Comparison of ENCODE assay signal across 19 mouse cellular contexts in genomic region chrX:7743470-7743869, GRCm38 (mm10). TPM values are rescaled to one million over a fixed set of nuclear protein-coding genes. Genes with fewer than 3 reads are reported as not detected.
A peak's percentile ranks its signal among the peaks of the same experiment; 100 is the strongest.
DNase-seq lines count a peak whose midpoint lies in the region; ATAC-seq and TF ChIP-seq lines count a peak whose summit lies in the region.
"Had no signal": no experiment of that assay in that cellular context is flagged by ENCODE, and none has a peak within 500 bp of the region (broad histone marks: within the 10 kb centered on the region; RNA-seq: fewer than 3 reads in every experiment).

No protein-coding gene starts in this region.

- no peaks in the 10 kb centered on the region for H3K79me2 ChIP-seq in liver, adult 2 months (ENCODE audit: control insufficient read depth, insufficient read depth, low read length)

- H3K4me3 ChIP-seq in forebrain, postnatal 0 days (ENCODE audit: low read depth, low read length): no peak overlapping the region
- H3K4me3 ChIP-seq in forebrain, embryonic 10.5 days: no peak overlapping the region
- H3K4me3 ChIP-seq in liver, adult 2 months (ENCODE audit: insufficient read depth, low read depth, low read length): no peak overlapping the region
- H3K4me3 ChIP-seq in liver, embryonic 11.5 days (ENCODE audit: low read depth, low read length): no peak overlapping the region
- no peak overlapping the region for H3K4me3 ChIP-seq in heart, embryonic 10.5 days
- H3K4me3 ChIP-seq: erythroblast, embryonic 14.5 days; limb, embryonic 12.5 days; neural tube, embryonic 15.5 days had no signal

- WGBS in forebrain, postnatal 0 days: 48% methylated on average over 5 of the region's 5 CpGs
- 63% methylated on average over 5 of the region's 5 CpGs for WGBS in forebrain, embryonic 10.5 days
- WGBS in liver, adult 2 months: 59% methylated on average over 5 of the region's 5 CpGs
- WGBS in liver, embryonic 11.5 days: 44% methylated on average over 5 of the region's 5 CpGs
- 48% methylated on average over 5 of the region's 5 CpGs for WGBS in heart, embryonic 10.5 days

- no peaks in the 10 kb centered on the region for H3K9me3 ChIP-seq in forebrain, postnatal 0 days (ENCODE audit: low read length)
- H3K9me3 ChIP-seq in forebrain, embryonic 10.5 days: no peaks in the 10 kb centered on the region
- H3K9me3 ChIP-seq in liver, embryonic 11.5 days (ENCODE audit: control insufficient read depth, low read length): no peaks in the 10 kb centered on the region
- no peaks in the 10 kb centered on the region for H3K9me3 ChIP-seq in heart, embryonic 10.5 days
- H3K9me3 ChIP-seq: limb, embryonic 12.5 days; neural tube, embryonic 15.5 days had no signal

- 0 out of 2 replicates have a peak, but pooled peaks have one; percentile 14 for ATAC-seq in forebrain, postnatal 0 days
- ATAC-seq in liver, embryonic 11.5 days (replicated peaks; ENCODE audit: low FRiP score): no peak
- ATAC-seq: intestine, embryonic 16.5 days had no signal

- H3K4me1 ChIP-seq in forebrain, postnatal 0 days (ENCODE audit: insufficient read depth): no peaks in the 10 kb centered on the region
- peaks cover 3% of the 10 kb centered on the region; the same call in 1 of the 2 replicates for H3K4me1 ChIP-seq in forebrain, embryonic 10.5 days
- no peaks in the 10 kb centered on the region for H3K4me1 ChIP-seq in liver, adult 2 months (ENCODE audit: control insufficient read depth, insufficient read depth, low read length)
- H3K4me1 ChIP-seq in liver, embryonic 11.5 days (replicated peaks; ENCODE audit: control insufficient read depth, insufficient read depth, low read length): peaks cover 4% of the 10 kb centered on the region
- H3K4me1 ChIP-seq in heart, embryonic 10.5 days: peaks cover 5% of the 10 kb centered on the region; the same call in 1 of the 2 replicates
- H3K4me1 ChIP-seq: limb, embryonic 12.5 days had no signal

- no peak overlapping the region for H3K27ac ChIP-seq in forebrain, postnatal 0 days (ENCODE audit: low read depth, low read length)
- H3K27ac ChIP-seq in forebrain, embryonic 10.5 days: no peak overlapping the region
- H3K27ac ChIP-seq in liver, adult 2 months (replicated peaks; ENCODE audit: insufficient read depth, low read depth, low read length): no peak overlapping the region
- H3K27ac ChIP-seq in liver, embryonic 11.5 days (ENCODE audit: low read depth, low read length): no peak overlapping the region
- H3K27ac ChIP-seq in heart, embryonic 10.5 days: no peak overlapping the region
- H3K27ac ChIP-seq: limb, embryonic 12.5 days; neural tube, embryonic 15.5 days had no signal

- H3K27me3 ChIP-seq in forebrain, postnatal 0 days (ENCODE audit: insufficient read depth, low read length): no peaks in the 10 kb centered on the region
- H3K27me3 ChIP-seq in forebrain, embryonic 10.5 days (ENCODE audit: poor library complexity, severe bottlenecking): no peaks in the 10 kb centered on the region
- H3K27me3 ChIP-seq in liver, adult 2 months (ENCODE audit: control insufficient read depth, insufficient read depth, low read length): no peaks in the 10 kb centered on the region
- no peaks in the 10 kb centered on the region for H3K27me3 ChIP-seq in liver, embryonic 11.5 days (replicated peaks; ENCODE audit: control insufficient read depth, insufficient read depth, low read length)
- no peaks in the 10 kb centered on the region for H3K27me3 ChIP-seq in heart, embryonic 10.5 days (ENCODE audit: insufficient read depth, poor library complexity, severe bottlenecking)
- H3K27me3 ChIP-seq: limb, embryonic 12.5 days; neural tube, embryonic 15.5 days had no signal

- TF ChIP-seq CTCF in forebrain, postnatal 0 days (IDR thresholded peaks at IDR 0.05; ENCODE audit: low read depth): peak; percentile 52
- peak; percentile 56 for TF ChIP-seq CTCF in liver, adult 2 months (IDR thresholded peaks at IDR 0.05; ENCODE audit: low read depth, low read length)
- TF ChIP-seq CTCF in brain, embryonic 14.5 days (IDR thresholded peaks at IDR 0.05; ENCODE audit: borderline replicate concordance, extremely low read depth, insufficient read depth, insufficient read length): peak; percentile 29; the same call in 1 of the 2 replicates

- H3K4me2 ChIP-seq in forebrain, postnatal 0 days (ENCODE audit: low read depth): no peak overlapping the region
- H3K4me2 ChIP-seq in liver, embryonic 11.5 days: no peak overlapping the region
- H3K4me2 ChIP-seq: limb, embryonic 12.5 days; neural tube, embryonic 15.5 days had no signal

- DNase-seq in forebrain, postnatal 0 days: no peak
- DNase-seq in forebrain, embryonic 10.5 days (ENCODE audit: extremely low spot score, low spot score): no peak
- no peak for DNase-seq in liver, adult 2 months (ENCODE audit: extremely low read depth, low read depth, low spot score)
- no peak for DNase-seq in liver, embryonic 11.5 days (ENCODE audit: low spot score)
- DNase-seq in A20 (ENCODE audit: low read depth, low spot score): peak; percentile 55
- DNase-seq in brain, embryonic 14.5 days (ENCODE audit: low read depth): peak; percentile 7
- no peak for DNase-seq in embryo, embryonic 11 days
- no peak for DNase-seq in heart, embryonic 10.5 days (ENCODE audit: low spot score)
- DNase-seq: adrenal gland, postnatal 10 days; heart, adult 18-20 months; lung, postnatal 4 days; right cerebral cortex, postnatal 25 days; thymus, postnatal 25 days had no signal

- TF ChIP-seq POLR2A in liver, adult 2 months (IDR thresholded peaks at IDR 0.05; ENCODE audit: extremely low read depth, insufficient read depth, low read length): no peak
- TF ChIP-seq POLR2A in brain, embryonic 14.5 days (IDR thresholded peaks at IDR 0.05; ENCODE audit: borderline replicate concordance, extremely low read depth, insufficient read depth, insufficient read length, poor library complexity, severe bottlenecking): no peak

- no peaks in the 10 kb centered on the region for H3K36me3 ChIP-seq in forebrain, postnatal 0 days (ENCODE audit: insufficient read depth)
- no peaks in the 10 kb centered on the region for H3K36me3 ChIP-seq in forebrain, embryonic 10.5 days (replicated peaks)
- H3K36me3 ChIP-seq in liver, adult 2 months (ENCODE audit: control insufficient read depth, insufficient read depth, low read length): no peaks in the 10 kb centered on the region
- no peaks in the 10 kb centered on the region for H3K36me3 ChIP-seq in liver, embryonic 11.5 days (ENCODE audit: control insufficient read depth, insufficient read depth, low read length)
- H3K36me3 ChIP-seq in heart, embryonic 10.5 days: no peaks in the 10 kb centered on the region
- H3K36me3 ChIP-seq: limb, embryonic 12.5 days; neural tube, embryonic 15.5 days had no signal

- no peak overlapping the region for H3K9ac ChIP-seq in forebrain, postnatal 0 days
- H3K9ac ChIP-seq in liver, adult 2 months (ENCODE audit: low read depth, low read length): no peak overlapping the region
- no peak overlapping the region for H3K9ac ChIP-seq in liver, embryonic 11.5 days (ENCODE audit: low read depth, low read length)
- H3K9ac ChIP-seq: limb, embryonic 12.5 days; neural tube, embryonic 15.5 days had no signal

RNA-seq across cellular contexts. Expression of gene Ccdc120, which starts 7.2 kb away (rescaled TPM):
- 149 and 202 TPM in 2 replicates for total RNA-seq in forebrain, postnatal 0 days (2014; rRNA removed)
- polyA plus RNA-seq in forebrain, postnatal 0 days (2015; fragmentation: Nextera tagmentation; extraction: Ambion mirVana): 59.3 and 66.3 TPM in 2 replicates
- polyA plus RNA-seq in forebrain, embryonic 10.5 days (2016; fragmentation: Nextera tagmentation; extraction: Ambion mirVana): 14.5 and 19.3 TPM in 2 replicates
- total RNA-seq in liver, adult 2 months (2014; rRNA removed): 0.34 and 0.37 TPM in 2 replicates
- polyA plus RNA-seq in liver, adult 2 months (2012; rRNA removed): 1.00 and 1.1 TPM in 2 replicates
- 4.7 and 6.5 TPM in 2 replicates for polyA plus RNA-seq in liver, embryonic 11.5 days (2014; fragmentation: Nextera tagmentation; extraction: Ambion mirVana)
- 86.8 and 89.7 TPM in 2 replicates for polyA plus RNA-seq in brain, embryonic 14.5 days (2012; rRNA removed)
- 8.6 and 11.7 TPM in 2 replicates for polyA plus RNA-seq in heart, embryonic 10.5 days (2016; fragmentation: Nextera tagmentation; extraction: Ambion mirVana)
- total RNA-seq: monocyte, adult 5-6 weeks had no signal

RNA-seq across cellular contexts. Expression of gene Praf2, which starts 15.2 kb away (rescaled TPM):
- 87.2 and 89.6 TPM in 2 replicates for total RNA-seq in forebrain, postnatal 0 days (2014; rRNA removed)
- 139 TPM in 2 replicates for polyA plus RNA-seq in forebrain, postnatal 0 days (2015; fragmentation: Nextera tagmentation; extraction: Ambion mirVana)
- polyA plus RNA-seq in forebrain, embryonic 10.5 days (2016; fragmentation: Nextera tagmentation; extraction: Ambion mirVana): 76.5 and 78.4 TPM in 2 replicates
- 1.1 and 2.8 TPM in 2 replicates for total RNA-seq in liver, adult 2 months (2014; rRNA removed)
- polyA plus RNA-seq in liver, adult 2 months (2012; rRNA removed): 7.7 and 13.9 TPM in 2 replicates
- 29.8 and 32.0 TPM in 2 replicates for polyA plus RNA-seq in liver, embryonic 11.5 days (2014; fragmentation: Nextera tagmentation; extraction: Ambion mirVana)
- polyA plus RNA-seq in brain, embryonic 14.5 days (2012; rRNA removed): 95.6 and 106 TPM in 2 replicates
- polyA plus RNA-seq in heart, embryonic 10.5 days (2016; fragmentation: Nextera tagmentation; extraction: Ambion mirVana): 47.7 and 61.2 TPM in 2 replicates

RNA-seq across cellular contexts. Expression of gene Tfe3, which starts 18.9 kb away (rescaled TPM):
- 12.8 and 20.4 TPM in 2 replicates for total RNA-seq in forebrain, postnatal 0 days (2014; rRNA removed)
- polyA plus RNA-seq in forebrain, postnatal 0 days (2015; fragmentation: Nextera tagmentation; extraction: Ambion mirVana): 17.3 and 20.1 TPM in 2 replicates
- polyA plus RNA-seq in forebrain, embryonic 10.5 days (2016; fragmentation: Nextera tagmentation; extraction: Ambion mirVana): 25.3 and 29.3 TPM in 2 replicates
- total RNA-seq in liver, adult 2 months (2014; rRNA removed): 4.7 and 9.4 TPM in 2 replicates
- 15.6 and 17.0 TPM in 2 replicates for polyA plus RNA-seq in liver, adult 2 months (2012; rRNA removed)
- polyA plus RNA-seq in liver, embryonic 11.5 days (2014; fragmentation: Nextera tagmentation; extraction: Ambion mirVana): 15.9 and 16.0 TPM in 2 replicates
- polyA plus RNA-seq in brain, embryonic 14.5 days (2012; rRNA removed): 14.1 and 22.6 TPM in 2 replicates
- 22.7 and 23.2 TPM in 2 replicates for polyA plus RNA-seq in heart, embryonic 10.5 days (2016; fragmentation: Nextera tagmentation; extraction: Ambion mirVana)

RNA-seq across cellular contexts. Expression of gene Gm45208, which starts 21.4 kb away (rescaled TPM):
- 0.76 and 1.2 TPM in 2 replicates for total RNA-seq in forebrain, postnatal 0 days (2014; rRNA removed)
- 0.91 TPM in 1 of 2 replicates, not detected in the other for polyA plus RNA-seq in forebrain, postnatal 0 days (2015; fragmentation: Nextera tagmentation; extraction: Ambion mirVana)
- 0.47 TPM in 1 of 2 replicates, not detected in the other for polyA plus RNA-seq in forebrain, embryonic 10.5 days (2016; fragmentation: Nextera tagmentation; extraction: Ambion mirVana)
- total RNA-seq in liver, adult 2 months (2014; rRNA removed): 1.0 TPM in 1 of 2 replicates, not detected in the other
- 1.5 and 1.9 TPM in 2 replicates for polyA plus RNA-seq in liver, adult 2 months (2012; rRNA removed)
- not detected in 2 replicates for polyA plus RNA-seq in liver, embryonic 11.5 days (2014; fragmentation: Nextera tagmentation; extraction: Ambion mirVana)
- polyA plus RNA-seq in brain, embryonic 14.5 days (2012; rRNA removed): 0.33 and 0.63 TPM in 2 replicates
- polyA plus RNA-seq in heart, embryonic 10.5 days (2016; fragmentation: Nextera tagmentation; extraction: Ambion mirVana): 0.39 TPM in 1 of 2 replicates, not detected in the other
- total RNA-seq: adrenal gland, postnatal 10 days; heart, adult 18-20 months; layer of hippocampus, postnatal 14 days; monocyte, adult 5-6 weeks had no signal
- polyA plus RNA-seq: limb, embryonic 12.5 days; neural tube, embryonic 15.5 days had no signal

RNA-seq across cellular contexts. Expression of gene Wdr45, which starts 29.3 kb away (rescaled TPM):
- total RNA-seq in forebrain, postnatal 0 days (2014; rRNA removed): 29.0 and 32.2 TPM in 2 replicates
- 30.8 and 31.5 TPM in 2 replicates for polyA plus RNA-seq in forebrain, postnatal 0 days (2015; fragmentation: Nextera tagmentation; extraction: Ambion mirVana)
- 16.3 and 20.0 TPM in 2 replicates for polyA plus RNA-seq in forebrain, embryonic 10.5 days (2016; fragmentation: Nextera tagmentation; extraction: Ambion mirVana)
- total RNA-seq in liver, adult 2 months (2014; rRNA removed): 33.4 and 37.1 TPM in 2 replicates
- 39.9 and 48.3 TPM in 2 replicates for polyA plus RNA-seq in liver, adult 2 months (2012; rRNA removed)
- 13.7 and 15.2 TPM in 2 replicates for polyA plus RNA-seq in liver, embryonic 11.5 days (2014; fragmentation: Nextera tagmentation; extraction: Ambion mirVana)
- polyA plus RNA-seq in brain, embryonic 14.5 days (2012; rRNA removed): 42.1 and 47.1 TPM in 2 replicates
- 21.0 and 21.5 TPM in 2 replicates for polyA plus RNA-seq in heart, embryonic 10.5 days (2016; fragmentation: Nextera tagmentation; extraction: Ambion mirVana)

Comparison
In these comparisons a context has a peak if more than half of its experiments do, and no peak if none do; other contexts are left out.
1. DNase-seq: peak in A20 (single experiment) and brain, embryonic 14.5 days (single experiment); none in forebrain, postnatal 0 days (single experiment), forebrain, embryonic 10.5 days (single experiment), liver, adult 2 months (single experiment), liver, embryonic 11.5 days (single experiment), embryo, embryonic 11 days (single experiment) and heart, embryonic 10.5 days (single experiment).
2. Peak in every context shown above with its lines, with median percentiles within 50 percentile points of each other: CTCF ChIP-seq.